Mouse (Mus musculus): ENCODE measurements around the gene Perp. TPM values are rescaled to one million over a fixed set of nuclear protein-coding genes. Genes with fewer than 3 reads are reported as not detected.

The Perp gene
- polyA plus RNA-seq, 1 experiment, result not detected

DNA sequence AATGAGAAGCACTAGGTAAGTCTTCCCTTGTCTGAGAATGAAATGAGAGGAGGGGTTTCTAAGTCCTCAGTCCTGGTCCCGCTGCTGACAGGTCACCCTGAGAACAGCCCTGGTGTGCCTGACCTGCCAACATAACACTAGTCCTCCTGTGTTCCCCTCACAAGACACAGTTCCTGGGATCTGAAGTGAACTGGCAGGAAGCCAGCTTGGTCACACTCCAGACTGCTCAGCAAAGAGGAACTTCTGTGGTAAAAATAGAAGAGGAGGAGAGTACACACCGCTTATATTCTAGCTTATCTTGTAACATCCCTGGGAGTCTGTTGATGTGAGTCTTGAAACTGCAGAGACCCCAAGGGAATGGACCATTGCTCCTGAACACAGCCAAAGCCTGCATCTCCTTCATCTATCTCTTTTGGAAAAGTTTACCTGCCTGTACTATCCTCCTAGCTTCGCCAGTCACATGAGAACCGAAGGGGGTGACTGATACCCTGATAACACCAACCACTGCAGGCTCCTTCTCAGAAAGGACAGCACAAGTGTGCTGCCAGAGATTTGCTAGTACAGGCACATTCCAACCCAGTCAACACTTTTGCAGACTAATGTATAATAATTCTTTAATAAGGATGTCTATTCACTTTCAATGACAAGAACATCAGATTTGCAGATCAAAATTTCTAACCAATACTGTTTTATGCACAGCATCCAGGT, 42.3 kb downstream of the Perp start:
- TF ChIP-seq CTCF (IDR thresholded peaks at IDR 0.05; ENCODE audit: low read depth, low read length) (no peak), POLR2A (IDR thresholded peaks at IDR 0.05; ENCODE audit: borderline replicate concordance, low read depth, low read length) (no peak)
- no peak overlapping the region for H3K4me3 ChIP-seq (ENCODE audit: insufficient read depth, low read length)
- H3K27ac ChIP-seq (ENCODE audit: insufficient read depth, low read depth, low read length), result 0 out of 2 replicates have a peak overlapping the region, but pooled peaks have one; percentile 18
- peaks cover 28% of the 10 kb centered on the region for H3K4me1 ChIP-seq (ENCODE audit: control insufficient read depth, insufficient read depth, low read length)

DNA sequence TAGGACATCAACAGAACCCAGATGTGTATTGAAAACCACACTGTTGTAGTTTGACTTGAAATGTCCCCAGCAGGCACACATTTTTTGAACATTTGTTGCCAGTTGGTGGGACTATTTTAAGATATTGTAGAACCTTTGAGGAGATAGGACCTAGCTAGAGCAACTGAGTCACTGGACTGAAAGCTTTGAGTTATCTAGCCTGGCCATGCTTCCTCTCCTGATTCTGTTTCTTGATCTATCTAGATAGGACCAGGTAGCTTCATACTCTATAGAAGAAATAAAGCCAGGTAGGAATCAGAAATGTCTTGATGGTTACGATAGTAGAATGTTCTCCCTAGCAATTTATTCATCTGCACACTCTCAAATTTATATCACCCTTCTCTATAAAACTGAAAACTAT, 43.9 kb downstream of the Perp start:
- no peak overlapping the region for H3K4me3 ChIP-seq (ENCODE audit: insufficient read depth, low read length)
- H3K27ac ChIP-seq (ENCODE audit: insufficient read depth, low read depth, low read length), result no peak overlapping the region
- no peak for TF ChIP-seq POLR2A (IDR thresholded peaks at IDR 0.05; ENCODE audit: borderline replicate concordance, low read depth, low read length)
- TF ChIP-seq CTCF (IDR thresholded peaks at IDR 0.05; ENCODE audit: low read depth, low read length), result no peak
- peaks cover 31% of the 10 kb centered on the region for H3K4me1 ChIP-seq (ENCODE audit: control insufficient read depth, insufficient read depth, low read length)

DNA sequence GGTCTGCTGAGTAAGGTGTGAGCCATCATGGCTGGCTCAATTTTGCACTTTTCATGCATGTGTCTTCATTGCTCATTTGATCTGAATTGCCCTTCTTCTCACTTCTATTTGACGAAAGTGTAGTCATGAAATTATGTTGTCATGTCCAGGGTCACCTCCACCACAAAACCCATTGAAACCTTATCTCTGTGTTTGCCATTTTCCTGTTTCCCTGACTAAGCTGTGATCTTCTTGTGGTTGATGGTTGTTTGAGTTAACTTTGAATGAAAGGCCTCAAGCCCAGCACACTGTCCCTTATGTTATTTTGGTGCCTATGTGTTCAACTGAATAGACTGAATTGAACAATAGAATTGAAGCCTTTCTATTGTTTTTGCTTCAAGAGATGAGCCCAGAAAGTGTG, 44.4 kb downstream of the Perp start:
- Histone ChIP-seq H3K27ac (ENCODE audit: insufficient read depth, low read depth, low read length) (no peak overlapping the region), H3K4me3 (ENCODE audit: insufficient read depth, low read length) (no peak overlapping the region), H3K4me1 (ENCODE audit: control insufficient read depth, insufficient read depth, low read length) (peaks cover 26% of the 10 kb centered on the region)
- no peak for TF ChIP-seq CTCF (IDR thresholded peaks at IDR 0.05; ENCODE audit: low read depth, low read length)
- TF ChIP-seq POLR2A (IDR thresholded peaks at IDR 0.05; ENCODE audit: borderline replicate concordance, low read depth, low read length), result no peak

DNA sequence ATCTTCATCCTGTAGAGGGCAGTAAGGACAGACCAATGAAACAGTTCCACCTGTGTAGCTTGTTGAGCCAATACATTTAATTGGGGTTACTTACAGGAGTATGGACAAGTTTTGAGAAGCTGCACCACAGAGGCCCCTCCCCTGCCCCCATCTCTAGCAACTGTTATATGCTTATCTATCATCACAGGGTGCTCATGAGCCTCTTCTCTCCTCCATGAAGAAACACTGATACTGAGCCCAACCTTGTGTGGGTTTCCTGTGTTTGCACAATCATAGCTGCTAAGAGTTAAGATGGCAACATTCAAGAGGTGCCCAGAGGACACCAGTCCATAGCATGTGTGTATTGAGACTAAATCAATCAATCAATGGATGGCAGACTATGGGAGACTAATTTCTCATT, 46.3 kb downstream of the Perp start:
- no peak overlapping the region for H3K4me3 ChIP-seq (ENCODE audit: insufficient read depth, low read length)
- H3K27ac ChIP-seq (ENCODE audit: insufficient read depth, low read depth, low read length), result no peak overlapping the region
- H3K4me1 ChIP-seq (ENCODE audit: control insufficient read depth, insufficient read depth, low read length), result peaks cover 21% of the 10 kb centered on the region
- TF ChIP-seq POLR2A (IDR thresholded peaks at IDR 0.05; ENCODE audit: borderline replicate concordance, low read depth, low read length) (no peak), CTCF (IDR thresholded peaks at IDR 0.05; ENCODE audit: low read depth, low read length) (no peak)

- Histone ChIP-seq H3K27ac (ENCODE audit: insufficient read depth, low read depth, low read length) (no peak overlapping the region), H3K4me3 (ENCODE audit: insufficient read depth, low read length) (no peak overlapping the region), H3K4me1 (ENCODE audit: control insufficient read depth, insufficient read depth, low read length) (peaks cover 15% of the 10 kb centered on the region)
- TF ChIP-seq CTCF (IDR thresholded peaks at IDR 0.05; ENCODE audit: low read depth, low read length), result no peak
- TF ChIP-seq POLR2A (IDR thresholded peaks at IDR 0.05; ENCODE audit: borderline replicate concordance, low read depth, low read length), result no peak
Measured at GRCm38 (mm10) chr10:18892102-18892501, 47.3 kb downstream of the Perp start.

DNA sequence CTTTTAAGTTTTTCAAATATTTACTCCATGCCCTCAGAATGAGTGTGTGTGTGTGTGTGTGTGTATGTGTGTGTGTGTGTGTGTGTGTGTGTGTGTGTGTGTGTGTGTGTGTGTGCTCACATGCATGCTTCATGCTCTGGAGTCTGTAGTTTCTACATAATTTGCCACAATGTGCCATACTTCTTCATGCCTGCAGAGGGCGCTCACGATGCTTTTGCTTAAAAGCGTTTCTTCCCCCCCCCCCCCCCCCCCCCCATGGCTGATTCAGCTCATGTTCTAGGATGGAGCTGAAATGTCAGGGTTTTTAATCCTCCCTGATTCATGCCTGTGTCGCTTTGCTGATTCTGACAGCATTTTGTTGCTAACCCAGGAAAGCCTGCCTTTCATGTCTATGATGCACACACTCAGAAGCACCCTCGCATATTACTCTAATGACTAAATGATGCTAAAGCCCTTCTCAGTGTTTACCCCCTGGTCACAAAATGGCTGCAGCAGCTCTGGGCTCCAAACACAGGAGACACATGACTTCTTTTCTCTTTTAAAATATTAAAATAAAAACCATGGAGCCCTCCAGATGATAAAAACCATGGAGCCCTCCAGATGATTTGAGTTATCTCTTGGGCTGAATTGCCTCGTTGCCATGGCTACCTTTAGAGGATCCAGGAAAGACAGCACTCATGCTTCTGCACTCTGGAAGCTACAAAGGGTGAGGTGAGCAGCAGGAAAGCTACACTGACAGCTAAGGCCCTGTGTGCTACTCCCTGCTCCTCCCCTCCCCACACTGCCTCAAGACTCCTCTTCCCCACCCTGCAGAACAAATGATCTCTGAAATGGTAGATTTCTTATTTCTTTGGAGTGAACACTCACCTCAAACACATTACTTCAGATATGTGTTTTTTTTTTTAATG, 49.7 kb downstream of the Perp start:
- 0 out of 2 replicates have a peak, but pooled peaks cover 3% of the 10 kb centered on the region for H3K4me1 ChIP-seq (ENCODE audit: control insufficient read depth, insufficient read depth, low read length)
- TF ChIP-seq CTCF (IDR thresholded peaks at IDR 0.05; ENCODE audit: low read depth, low read length) (no peak), POLR2A (IDR thresholded peaks at IDR 0.05; ENCODE audit: borderline replicate concordance, low read depth, low read length) (no peak)
- no peak overlapping the region for H3K27ac ChIP-seq (ENCODE audit: insufficient read depth, low read depth, low read length)
- H3K4me3 ChIP-seq (ENCODE audit: insufficient read depth, low read length), result no peak overlapping the region

DNA sequence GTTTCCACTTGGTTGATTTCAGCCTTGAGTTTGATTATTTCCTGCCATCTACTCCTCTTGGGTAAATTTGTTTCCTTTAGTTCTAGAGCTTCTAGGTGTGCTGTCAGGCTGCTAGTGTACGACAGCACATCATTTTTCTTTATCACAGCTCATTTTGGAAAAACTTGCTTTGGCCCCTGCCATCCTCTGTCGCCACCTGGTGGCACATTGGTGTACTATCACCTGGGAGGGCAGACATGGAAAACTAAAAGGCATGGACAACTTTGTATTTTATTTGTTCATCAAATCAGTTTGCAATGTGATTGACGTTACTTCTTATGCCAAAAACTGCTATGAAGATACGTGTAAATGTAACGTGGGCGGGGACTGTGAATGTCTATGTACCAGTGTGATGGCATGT, 59.3 kb downstream of the Perp start:
- Histone ChIP-seq H3K4me3 (ENCODE audit: insufficient read depth, low read length) (no peak overlapping the region), H3K27ac (ENCODE audit: insufficient read depth, low read depth, low read length) (no peak overlapping the region), H3K4me1 (ENCODE audit: control insufficient read depth, insufficient read depth, low read length) (no peaks in the 10 kb centered on the region)
- TF ChIP-seq POLR2A (IDR thresholded peaks at IDR 0.05; ENCODE audit: borderline replicate concordance, low read depth, low read length), result no peak
- TF ChIP-seq CTCF (IDR thresholded peaks at IDR 0.05; ENCODE audit: low read depth, low read length), result peak; percentile 91

Other genes starting within 250 kb of the Perp start
- gene Arfgef3, start 101.1 kb upstream of the Perp start, polyA plus RNA-seq (2012; ENCODE audit: insufficient read depth, insufficient read length, missing spikeins), result 1.9 and 2.0 TPM in 2 replicates
- not detected in 2 replicates for gene Gm4922, start 58.2 kb upstream of the Perp start, polyA plus RNA-seq (2012; ENCODE audit: insufficient read depth, insufficient read length, missing spikeins)
- gene Tnfaip3, start 170.6 kb downstream of the Perp start, polyA plus RNA-seq (2012; ENCODE audit: insufficient read depth, insufficient read length, missing spikeins), result 17.3 and 19.3 TPM in 2 replicates